Mouse (Mus musculus) c-Kit-positive CD71-negative TER-119-negative erythroid progenitor cells, embryonic 14.5 days (primary cell): ENCODE data around the gene Usp47.

Experiments
- DNase-seq: peaks from one replicate; pipeline ENCODE4 v3.0.0-alpha.2; 2013; ENCODE audit warnings: low read depth

Gene Usp47

GRCm38 (mm10) chr7:112157584-112158315 is 134.4 kb downstream of the Usp47 start:
- no peak for DNase-seq

DNA sequence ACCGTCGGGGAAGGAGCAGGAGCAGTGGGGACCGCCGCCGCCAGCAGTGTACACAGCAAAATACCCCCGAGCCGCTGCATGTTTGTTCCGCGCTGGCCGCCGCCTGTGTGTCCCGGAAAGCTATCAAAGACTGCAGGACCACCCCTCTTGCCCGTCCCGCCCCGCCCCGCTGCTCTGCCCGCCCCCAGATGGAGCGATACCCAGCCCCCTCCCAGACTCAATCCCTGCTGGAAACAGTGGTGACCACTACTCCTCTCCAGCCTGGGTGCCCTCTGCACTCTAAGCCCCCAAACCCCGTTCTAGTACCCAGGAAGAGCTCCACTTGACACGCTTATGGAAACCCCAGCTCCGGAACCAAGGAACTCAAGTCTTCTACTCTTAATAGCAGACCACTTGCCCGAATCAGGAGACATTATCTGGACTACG is 135.0 kb downstream of the Usp47 start:
- DNase-seq = no peak

DNA sequence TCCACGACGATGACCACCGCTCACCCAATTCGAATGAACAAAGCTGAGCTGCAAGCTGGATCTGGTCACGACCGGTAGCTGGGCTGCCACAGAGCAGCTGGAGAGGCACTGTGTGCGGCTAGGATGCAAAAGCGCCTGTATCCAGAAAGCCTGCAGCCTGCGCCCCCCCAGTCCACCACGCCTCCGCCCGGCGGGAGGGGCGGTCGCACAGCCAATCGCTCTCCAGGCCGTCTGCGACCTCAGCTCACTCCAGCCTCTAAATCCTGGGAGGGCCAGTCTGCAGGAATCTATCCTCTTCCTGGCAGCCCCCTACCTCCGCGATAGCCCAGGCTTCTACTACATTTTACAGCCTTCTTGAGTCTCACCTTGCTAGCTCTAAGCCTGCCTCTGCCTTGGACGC is 135.6 kb downstream of the Usp47 start, which contains the start of gene Dkk3:
Gene Dkk3 (minus strand): TSS at position 116 of the 400 bp plus-strand sequence.
- no peak for DNase-seq

DNA sequence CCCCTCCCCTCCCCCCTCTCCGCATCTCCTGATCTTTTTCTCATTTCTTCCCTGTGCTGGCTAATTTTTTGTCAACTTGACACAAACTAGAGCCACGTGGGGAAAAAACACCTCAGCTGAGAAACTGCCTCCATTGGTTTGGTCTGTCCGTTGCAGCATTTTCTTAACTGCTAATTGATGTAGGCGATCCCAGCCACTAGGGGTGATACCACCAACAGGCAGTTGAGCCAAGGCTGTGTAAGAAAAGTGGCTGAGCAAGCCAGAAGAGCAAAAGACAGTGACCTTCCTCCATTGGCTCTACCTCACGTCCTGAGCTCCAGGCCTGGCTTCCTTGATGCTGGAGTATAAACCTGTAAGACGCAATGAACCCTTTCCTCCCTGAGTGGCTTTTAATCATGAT is 136.5 kb downstream of the Usp47 start:
- DNase-seq = no peak
